Mouse (Mus musculus) frontal cortex, postnatal 10 days (tissue): Measurements from ENCODE around the gene Rpl9-ps6.

Experiments used
- DNase-seq, 2 experiments: peaks; one replicate each; pipeline ENCODE4 v3.0.0; 2022; ENCODE audit warnings: low spot score in 2 of 2, mixed read lengths in 1 of 2

The Rpl9-ps6 gene

GRCm38 (mm10) chr19:32466478-32466877 is at the start of gene Rpl9-ps6:
Gene Rpl9-ps6, minus strand, starts transcription at chr19:32466578.
- no peak for DNase-seq

GRCm38 (mm10) chr19:32512518-32512917 is 46.1 kb upstream of the Rpl9-ps6 start:
- DNase-seq: no peak

GRCm38 (mm10) chr19:32510962-32511361 is 44.6 kb upstream of the Rpl9-ps6 start:
- DNase-seq: no peak

- no peak for DNase-seq
These were observed 43.9 kb upstream of the Rpl9-ps6 start for GRCm38 (mm10) chr19:32510267-32510666.

GRCm38 (mm10) chr19:32507526-32507925 is 41.1 kb upstream of the Rpl9-ps6 start:
- DNase-seq: no peak

GRCm38 (mm10) chr19:32507100-32507499 is 40.7 kb upstream of the Rpl9-ps6 start:
- no peak for DNase-seq

- DNase-seq: no peak
These were observed 40.1 kb upstream of the Rpl9-ps6 start for GRCm38 (mm10) chr19:32506514-32506913.

- no peak for DNase-seq
These were observed 39.7 kb upstream of the Rpl9-ps6 start for GRCm38 (mm10) chr19:32506081-32506480.

GRCm38 (mm10) chr19:32501414-32501813 is 35.0 kb upstream of the Rpl9-ps6 start:
- no peak for DNase-seq

GRCm38 (mm10) chr19:32498002-32498401 is 31.6 kb upstream of the Rpl9-ps6 start:
- no peak for DNase-seq

- no peak for DNase-seq
These were observed 31.0 kb upstream of the Rpl9-ps6 start for GRCm38 (mm10) chr19:32497411-32497810.

- DNase-seq: no peak
These were observed 28.7 kb upstream of the Rpl9-ps6 start for GRCm38 (mm10) chr19:32495034-32495433.

- no peak for DNase-seq
These were observed 28.2 kb upstream of the Rpl9-ps6 start for GRCm38 (mm10) chr19:32494611-32495010.

GRCm38 (mm10) chr19:32493471-32493870 is 27.1 kb upstream of the Rpl9-ps6 start:
- no peak for DNase-seq

GRCm38 (mm10) chr19:32492981-32493380 is 26.6 kb upstream of the Rpl9-ps6 start:
- no peak for DNase-seq

GRCm38 (mm10) chr19:32492339-32492738 is 26.0 kb upstream of the Rpl9-ps6 start:
- DNase-seq: no peak

- DNase-seq: no peak
These were observed 24.6 kb upstream of the Rpl9-ps6 start for GRCm38 (mm10) chr19:32490976-32491375.

- no peak for DNase-seq
These were observed 23.0 kb upstream of the Rpl9-ps6 start for GRCm38 (mm10) chr19:32489166-32489895.

- DNase-seq: no peak
These were observed 21.3 kb upstream of the Rpl9-ps6 start for GRCm38 (mm10) chr19:32487595-32488255.

- peak; percentile 33 to 63 for DNase-seq
These were observed 19.8 kb upstream of the Rpl9-ps6 start for GRCm38 (mm10) chr19:32486106-32486724.

GRCm38 (mm10) chr19:32485681-32486105 is 19.3 kb upstream of the Rpl9-ps6 start, which contains the start of gene Minpp1:
Gene Minpp1, plus strand, starts transcription at chr19:32485769.
- DNase-seq: peak; percentile 77 to 86

- no peak for DNase-seq
These were observed 18.7 kb upstream of the Rpl9-ps6 start for GRCm38 (mm10) chr19:32484941-32485660.
